Comparison of ENCODE assay signal across 9 mouse cellular contexts in genomic region chr1:162009086-162009485, GRCm38 (mm10). TPM values are rescaled to one million over a fixed set of nuclear protein-coding genes. Genes with fewer than 3 reads are reported as not detected.
A peak's percentile ranks its signal among the peaks of the same experiment; 100 is the strongest.
DNase-seq lines count a peak whose midpoint lies in the region; ATAC-seq lines count a peak whose summit lies in the region.
"Had no signal": no experiment of that assay in that cellular context is flagged by ENCODE, and none has a peak within 500 bp of the region (broad histone marks: within the 10 kb centered on the region; RNA-seq: fewer than 3 reads in every experiment).

No protein-coding gene starts in this region.

- peaks cover 40% of the 10 kb centered on the region for H3K4me1 ChIP-seq in hindbrain, embryonic 10.5 days (replicated peaks)
- peaks cover 15% of the 10 kb centered on the region for H3K4me1 ChIP-seq in hindbrain, embryonic 14.5 days (replicated peaks; ENCODE audit: control insufficient read depth, insufficient read depth, low read length)
- peaks cover 16% of the 10 kb centered on the region for H3K4me1 ChIP-seq in midbrain, embryonic 15.5 days
- peaks cover 5% of the 10 kb centered on the region for H3K4me1 ChIP-seq in midbrain, embryonic 16.5 days (ENCODE audit: control insufficient read depth, insufficient read depth, low read length)
- peaks cover 56% of the 10 kb centered on the region for H3K4me1 ChIP-seq in limb, embryonic 11.5 days (ENCODE audit: control insufficient read depth, insufficient read depth, low read length)

- no peak overlapping the region for H3K4me2 ChIP-seq in hindbrain, embryonic 14.5 days (replicated peaks)
- H3K4me2 ChIP-seq in midbrain, embryonic 15.5 days, result no peak overlapping the region
- no peak overlapping the region for H3K4me2 ChIP-seq in midbrain, embryonic 16.5 days (ENCODE audit: low read length)
- H3K4me2 ChIP-seq in limb, embryonic 11.5 days (ENCODE audit: low read depth, severe bottlenecking), result no peak overlapping the region

- ATAC-seq in hindbrain, embryonic 14.5 days (ENCODE audit: low FRiP score), result no peak
- 0 out of 2 replicates have a peak, but pooled peaks have one; percentile 21 for ATAC-seq in midbrain, embryonic 15.5 days (replicated peaks)
- ATAC-seq in midbrain, embryonic 16.5 days, result no peak
- no peak for ATAC-seq in limb, embryonic 11.5 days (ENCODE audit: insufficient number of reproducible peaks, low FRiP score, low TSS enrichment, low read depth)

- H3K9ac ChIP-seq in hindbrain, embryonic 14.5 days, result no peak overlapping the region
- no peak overlapping the region for H3K9ac ChIP-seq in midbrain, embryonic 15.5 days
- no peak overlapping the region for H3K9ac ChIP-seq in midbrain, embryonic 16.5 days (ENCODE audit: low read depth, low read length)
- peak overlapping the region; percentile 47 for H3K9ac ChIP-seq in limb, embryonic 11.5 days (ENCODE audit: low read length)

- 67% methylated on average over 8 of the region's 8 CpGs for WGBS in hindbrain, embryonic 10.5 days
- WGBS in hindbrain, embryonic 14.5 days, result 75% methylated on average over 8 of the region's 8 CpGs
- WGBS in midbrain, embryonic 15.5 days, result 60% methylated on average over 8 of the region's 8 CpGs
- WGBS in midbrain, embryonic 16.5 days, result 69% methylated on average over 8 of the region's 8 CpGs
- WGBS in limb, embryonic 11.5 days, result 38% methylated on average over 8 of the region's 8 CpGs

- H3K27ac ChIP-seq in hindbrain, embryonic 10.5 days, result peak overlapping the region; percentile 80
- H3K27ac ChIP-seq in hindbrain, embryonic 14.5 days, result no peak overlapping the region
- no peak overlapping the region for H3K27ac ChIP-seq in midbrain, embryonic 15.5 days
- no peak overlapping the region for H3K27ac ChIP-seq in midbrain, embryonic 16.5 days (ENCODE audit: low read length)
- peak overlapping the region; percentile 98 for H3K27ac ChIP-seq in limb, embryonic 11.5 days (replicated peaks; ENCODE audit: low read depth, low read length)

- no peak for DNase-seq in hindbrain, embryonic 10.5 days (ENCODE audit: low spot score)
- no peak for DNase-seq in hindbrain, embryonic 14.5 days (ENCODE audit: low spot score)
- DNase-seq in limb, embryonic 11.5 days (ENCODE audit: low spot score), result peak; percentile 52
- no peak for DNase-seq in cerebellum, adult 8-10 months
- no peak for DNase-seq in B cell, adult 2 months
- DNase-seq: cerebellum, adult 18-20 months had no signal

- no peaks in the 10 kb centered on the region for H3K27me3 ChIP-seq in hindbrain, embryonic 10.5 days (ENCODE audit: insufficient read depth, poor library complexity, severe bottlenecking)
- H3K27me3 ChIP-seq in hindbrain, embryonic 14.5 days (ENCODE audit: control insufficient read depth, insufficient read depth, low read length), result no peaks in the 10 kb centered on the region
- no peaks in the 10 kb centered on the region for H3K27me3 ChIP-seq in midbrain, embryonic 15.5 days (replicated peaks)
- H3K27me3 ChIP-seq in midbrain, embryonic 16.5 days (ENCODE audit: control insufficient read depth, insufficient read depth, low read depth, low read length), result no peaks in the 10 kb centered on the region
- H3K27me3 ChIP-seq in limb, embryonic 11.5 days (ENCODE audit: control insufficient read depth, insufficient read depth, low read length), result no peaks in the 10 kb centered on the region

- no peak overlapping the region for H3K4me3 ChIP-seq in hindbrain, embryonic 10.5 days
- no peak overlapping the region for H3K4me3 ChIP-seq in hindbrain, embryonic 14.5 days (replicated peaks; ENCODE audit: low read length)
- no peak overlapping the region for H3K4me3 ChIP-seq in midbrain, embryonic 15.5 days
- H3K4me3 ChIP-seq in midbrain, embryonic 16.5 days (ENCODE audit: low read depth, low read length), result no peak overlapping the region
- H3K4me3 ChIP-seq in limb, embryonic 11.5 days (ENCODE audit: low read depth, low read length), result no peak overlapping the region

- no peaks in the 10 kb centered on the region for H3K36me3 ChIP-seq in hindbrain, embryonic 10.5 days
- H3K36me3 ChIP-seq in hindbrain, embryonic 14.5 days (replicated peaks; ENCODE audit: control insufficient read depth, insufficient read depth), result peaks cover 5% of the 10 kb centered on the region; the same call in 1 of the 2 replicates
- peaks cover 3% of the 10 kb centered on the region for H3K36me3 ChIP-seq in midbrain, embryonic 15.5 days (replicated peaks)
- H3K36me3 ChIP-seq in midbrain, embryonic 16.5 days (ENCODE audit: control insufficient read depth, insufficient read depth, low read length), result peaks cover 8% of the 10 kb centered on the region; the same call in 1 of the 2 replicates
- H3K36me3 ChIP-seq in limb, embryonic 11.5 days (ENCODE audit: control insufficient read depth, insufficient read depth, low read length), result no peaks in the 10 kb centered on the region

- no peaks in the 10 kb centered on the region for H3K9me3 ChIP-seq in hindbrain, embryonic 10.5 days
- H3K9me3 ChIP-seq in hindbrain, embryonic 14.5 days (ENCODE audit: control insufficient read depth, low read length), result no peaks in the 10 kb centered on the region
- no peaks in the 10 kb centered on the region for H3K9me3 ChIP-seq in midbrain, embryonic 15.5 days
- no peaks in the 10 kb centered on the region for H3K9me3 ChIP-seq in midbrain, embryonic 16.5 days (replicated peaks; ENCODE audit: control insufficient read depth, low read length, poor library complexity, severe bottlenecking)
- no peaks in the 10 kb centered on the region for H3K9me3 ChIP-seq in limb, embryonic 11.5 days (ENCODE audit: control insufficient read depth, low read length)

RNA-seq across cellular contexts. Expression of gene 4930558K02Rik, which starts 29.6 kb away (rescaled TPM):
- polyA plus RNA-seq in hindbrain, embryonic 10.5 days (2016; fragmentation: Nextera tagmentation; extraction: Ambion mirVana), result not detected in 2 replicates
- 0.20 TPM in 1 of 2 replicates, not detected in the other for polyA plus RNA-seq in hindbrain, embryonic 14.5 days (2014; fragmentation: Nextera tagmentation; extraction: Ambion mirVana)
- polyA plus RNA-seq in midbrain, embryonic 15.5 days (2015; fragmentation: Nextera tagmentation; extraction: Ambion mirVana), result 0.22 TPM in 1 of 2 replicates, not detected in the other
- polyA plus RNA-seq in midbrain, embryonic 16.5 days (2015; fragmentation: Nextera tagmentation; extraction: Ambion mirVana), result 0.19 TPM in 1 of 2 replicates, not detected in the other
- not detected in 2 replicates for polyA plus RNA-seq in limb, embryonic 11.5 days (2014; fragmentation: Nextera tagmentation; extraction: Ambion mirVana)
- polyA plus RNA-seq: spleen, adult 2 months had no signal

RNA-seq across cellular contexts. Expression of gene Pigc, which starts 40.1 kb away (rescaled TPM):
- 28.7 and 30.3 TPM in 2 replicates for polyA plus RNA-seq in hindbrain, embryonic 10.5 days (2016; fragmentation: Nextera tagmentation; extraction: Ambion mirVana)
- 34.5 TPM in 2 replicates for polyA plus RNA-seq in hindbrain, embryonic 14.5 days (2014; fragmentation: Nextera tagmentation; extraction: Ambion mirVana)
- 35.1 and 38.2 TPM in 2 replicates for polyA plus RNA-seq in midbrain, embryonic 15.5 days (2015; fragmentation: Nextera tagmentation; extraction: Ambion mirVana)
- 34.0 and 34.7 TPM in 2 replicates for polyA plus RNA-seq in midbrain, embryonic 16.5 days (2015; fragmentation: Nextera tagmentation; extraction: Ambion mirVana)
- polyA plus RNA-seq in limb, embryonic 11.5 days (2014; fragmentation: Nextera tagmentation; extraction: Ambion mirVana), result 46.6 and 49.8 TPM in 2 replicates

Comparison
In these comparisons a context has a peak if more than half of its experiments do, and no peak if none do; other contexts are left out.
1. H3K27ac ChIP-seq: peak in hindbrain, embryonic 10.5 days (single experiment) and limb, embryonic 11.5 days (single experiment); none in hindbrain, embryonic 14.5 days (single experiment), midbrain, embryonic 15.5 days (single experiment) and midbrain, embryonic 16.5 days (single experiment).